Mouse (Mus musculus) kidney, adult 2 months (tissue): ENCODE results near the gene Klf13.

ENCODE experiments used
- CTCF ChIP-seq: fragments of 200-500 bp; conservative IDR thresholded peaks from 2 replicates; pipeline ENCODE4 v1.5.1; 2011; ENCODE audit warnings: low read depth, mild to moderate bottlenecking, control low read depth, low read length, moderate library complexity, mixed read lengths; ENCODE audit not compliant: insufficient read depth, insufficient read length
- POLR2A ChIP-seq: fragments of 200-500 bp; IDR thresholded peaks from one replicate; pipeline ENCODE4 v1.6.1; 2011; ENCODE audit warnings: low read depth, low read length, control low read depth

- TF ChIP-seq POLR2A (no peak), CTCF (no peak)
Observed at GRCm38 (mm10) chr7:63905190-63905589, 33.5 kb downstream of the Klf13 start.
